Mouse (Mus musculus) left cerebral cortex, adult 6 months (tissue): ENCODE measurements around the gene Fpr-rs4. TPM values are rescaled to one million over a fixed set of nuclear protein-coding genes. Genes with fewer than 3 reads are reported as not detected.

Experiments
- long read RNA-seq, 2 experiments: library from polyadenylated mRNA; unstranded; transcript quantifications; one replicate each; pipeline ENCODE4 v2.0.0; 2019 to 2020
- polyA plus RNA-seq: library from polyadenylated mRNA; unstranded; fragments of <200 nt; fragmentation: Nextera tagmentation; gene quantifications from 2 replicates; pipeline ENCODE4 v1.2.3, GENCODE M21; 2021

Fpr-rs4 gene
- polyA plus RNA-seq = not detected in 2 replicates
- long read RNA-seq, experiment 1 = 0 reads
- long read RNA-seq, experiment 2 = 0 reads

DNA sequence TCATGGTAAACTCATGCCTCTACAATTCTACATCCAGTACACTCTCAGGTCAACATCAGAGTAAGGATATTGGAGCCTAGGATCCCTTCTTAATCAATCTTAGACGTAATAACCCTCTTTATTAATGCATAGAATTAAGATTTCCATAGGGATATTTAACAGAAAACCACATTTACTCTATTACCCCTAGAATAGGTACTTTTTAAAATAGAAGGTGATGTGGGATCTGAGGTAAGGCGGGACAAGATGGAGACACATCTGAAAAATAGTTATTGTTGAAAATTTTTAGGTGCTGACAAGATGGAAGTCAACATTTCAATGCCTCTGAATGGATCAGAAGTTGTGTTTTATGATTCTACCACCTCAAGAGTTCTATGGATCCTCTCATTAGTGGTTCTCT, at the start of gene Fpr-rs4:
Gene Fpr-rs4, plus strand, starts transcription at position 301 of the 400 bp plus-strand sequence.

DNA sequence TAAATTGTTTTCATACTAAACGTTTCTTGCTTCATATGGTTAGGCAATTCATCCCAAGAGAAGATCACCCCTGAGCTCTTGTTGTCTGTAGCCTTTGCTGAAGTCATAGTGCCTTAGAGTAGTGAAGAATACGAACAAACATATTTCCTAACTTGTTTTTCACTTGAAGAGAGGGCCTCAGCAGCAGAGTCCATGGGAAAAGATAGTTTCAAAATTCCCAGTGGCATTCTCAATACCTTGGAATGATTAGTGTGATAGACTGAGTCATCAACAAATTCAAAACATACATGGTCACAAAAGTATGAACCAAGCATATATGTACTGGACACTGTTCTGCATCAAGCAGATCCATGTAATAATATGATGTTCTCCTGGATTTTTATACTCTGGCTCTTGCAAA, 27.6 kb downstream of the Fpr-rs4 start, which contains the start of gene Vmn2r124:
Gene Vmn2r124, plus strand, starts transcription at position 301 of the 400 bp plus-strand sequence.

Other genes starting within 250 kb of the Fpr-rs4 start
- 8.2 and 9.0 TPM in 2 replicates for gene Spaca6, start 194.6 kb upstream of the Fpr-rs4 start, polyA plus RNA-seq
- gene Has1, start 166.5 kb upstream of the Fpr-rs4 start, polyA plus RNA-seq = 0.83 and 1.1 TPM in 2 replicates
- 0.11 TPM in 1 of 2 replicates, not detected in the other for gene Fpr1, start 137.8 kb upstream of the Fpr-rs4 start, polyA plus RNA-seq
- not detected in 2 replicates for gene Fpr2, start 133.9 kb upstream of the Fpr-rs4 start, polyA plus RNA-seq
- gene Fpr3, start 133.9 kb upstream of the Fpr-rs4 start, polyA plus RNA-seq = not detected in 2 replicates
- 0.01 TPM in 1 of 2 replicates, not detected in the other for gene Vmn2r124, start 27.7 kb downstream of the Fpr-rs4 start, polyA plus RNA-seq
- gene Vmn2r91, start 63.3 kb downstream of the Fpr-rs4 start, polyA plus RNA-seq = not detected in 2 replicates
- gene Vmn2r92, start 130.2 kb downstream of the Fpr-rs4 start, polyA plus RNA-seq = not detected in 2 replicates